Comparison of ENCODE assay signal across 8 mouse cellular contexts in the genomic region with DNA sequence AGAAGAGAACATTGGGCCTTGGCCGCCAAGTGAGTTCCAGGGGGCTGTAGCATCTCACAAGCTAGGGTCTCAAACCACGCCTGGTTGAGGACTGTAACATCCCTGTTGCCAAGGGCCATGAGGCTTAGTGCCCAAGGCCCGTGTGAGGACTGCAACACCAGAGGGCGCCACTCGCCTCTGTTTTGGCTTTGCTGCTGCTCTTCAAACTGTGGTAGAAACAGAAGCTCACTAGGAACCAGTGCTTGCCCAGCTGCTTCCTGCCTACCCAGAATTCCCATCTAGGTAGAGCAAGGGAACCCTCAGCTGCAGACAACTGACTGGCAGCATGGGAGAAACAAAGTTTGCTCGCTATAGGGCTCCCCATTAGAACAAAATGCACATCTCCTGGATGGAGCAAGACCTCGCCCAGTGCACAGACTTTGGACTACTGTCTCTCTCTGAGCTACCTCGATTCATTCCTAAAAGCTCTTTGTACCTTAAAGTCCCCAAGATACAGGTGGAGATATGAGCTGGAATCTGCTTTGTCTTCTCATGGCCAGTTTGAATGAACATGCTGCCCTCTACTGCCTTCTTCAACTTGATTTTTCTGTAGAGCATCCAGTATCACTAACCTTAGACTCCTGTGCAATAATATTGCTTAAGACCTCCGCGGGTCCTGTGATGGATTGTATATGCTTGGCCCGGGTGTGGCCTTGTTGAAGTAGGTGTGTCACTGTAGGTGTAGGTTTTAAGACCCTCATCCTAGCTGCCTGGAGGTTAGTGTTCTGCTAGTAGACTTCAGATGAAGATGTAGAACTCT. TPM values are rescaled to one million over a fixed set of nuclear protein-coding genes. Genes with fewer than 3 reads are reported as not detected.
DNase-seq lines count a peak whose midpoint lies in the region; ATAC-seq and TF ChIP-seq lines count a peak whose summit lies in the region.

No protein-coding gene starts in this region.

- no peaks in the 10 kb centered on the region for H3K9me3 ChIP-seq in liver, embryonic 16.5 days (replicated peaks; ENCODE audit: control insufficient read depth, low read length)
- H3K9me3 ChIP-seq in midbrain, embryonic 15.5 days, result no peaks in the 10 kb centered on the region

- peak; percentile 79 for TF ChIP-seq CTCF in kidney, adult 2 months (conservative IDR thresholded peaks at IDR 0.05; ENCODE audit: insufficient read depth, insufficient read length, low read depth, low read length)

- 0 out of 2 replicates have a peak, but pooled peaks have one; percentile 30 for ATAC-seq in liver, embryonic 16.5 days (ENCODE audit: low read depth)
- ATAC-seq in midbrain, embryonic 15.5 days (replicated peaks), result no peak

- DNase-seq in right cerebral cortex, adult 18-20 months, result peak; percentile 32
- no peak for DNase-seq in right cerebral cortex, postnatal 25 days
- peak; percentile 90 for DNase-seq in ZHBTc4 (ENCODE audit: low read depth, low spot score)
- DNase-seq in embryo, embryonic 11 days, result peak; percentile 63
- DNase-seq in kidney, adult 2 months, result peak; percentile 49
- DNase-seq in spleen, adult 12 weeks (ENCODE audit: low spot score), result peak; percentile 50

- H3K4me2 ChIP-seq in liver, embryonic 16.5 days (ENCODE audit: low read depth, low read length), result no peak overlapping the region
- H3K4me2 ChIP-seq in midbrain, embryonic 15.5 days, result no peak overlapping the region

- H3K27ac ChIP-seq in kidney, adult 2 months (ENCODE audit: insufficient read depth, low read depth, low read length), result no peak overlapping the region
- H3K27ac ChIP-seq in liver, embryonic 16.5 days (ENCODE audit: low read length), result no peak overlapping the region
- no peak overlapping the region for H3K27ac ChIP-seq in midbrain, embryonic 15.5 days

- no peak overlapping the region for H3K9ac ChIP-seq in liver, embryonic 16.5 days (ENCODE audit: low read depth, low read length)
- H3K9ac ChIP-seq in midbrain, embryonic 15.5 days, result no peak overlapping the region

- H3K4me3 ChIP-seq in kidney, adult 2 months (ENCODE audit: insufficient read depth, low read depth, low read length), result no peak overlapping the region
- H3K4me3 ChIP-seq in liver, embryonic 16.5 days (ENCODE audit: low read depth, low read length), result no peak overlapping the region
- no peak overlapping the region for H3K4me3 ChIP-seq in midbrain, embryonic 15.5 days

- H3K4me1 ChIP-seq in kidney, adult 2 months (ENCODE audit: control insufficient read depth, insufficient read depth, low read length), result no peaks in the 10 kb centered on the region
- peaks cover 2% of the 10 kb centered on the region; the same call in 1 of the 2 replicates for H3K4me1 ChIP-seq in liver, embryonic 16.5 days (ENCODE audit: control insufficient read depth, low read depth, low read length)
- no peaks in the 10 kb centered on the region for H3K4me1 ChIP-seq in midbrain, embryonic 15.5 days

- TF ChIP-seq POLR2A in kidney, adult 2 months (IDR thresholded peaks at IDR 0.05; ENCODE audit: low read depth, low read length), result no peak

- 71% methylated on average over 11 of the region's 11 CpGs for WGBS in kidney, adult 2 months
- 51% methylated on average over 11 of the region's 11 CpGs for WGBS in liver, embryonic 16.5 days (ENCODE audit: insufficient replicate concordance)
- 70% methylated on average over 11 of the region's 11 CpGs for WGBS in midbrain, embryonic 15.5 days

- no peaks in the 10 kb centered on the region; the same call in 1 of the 2 replicates for H3K36me3 ChIP-seq in kidney, adult 2 months (ENCODE audit: control insufficient read depth, insufficient read depth, low read length)
- no peaks in the 10 kb centered on the region for H3K36me3 ChIP-seq in liver, embryonic 16.5 days (ENCODE audit: control insufficient read depth, insufficient read depth)
- H3K36me3 ChIP-seq in midbrain, embryonic 15.5 days (replicated peaks), result no peaks in the 10 kb centered on the region

- no peaks in the 10 kb centered on the region for H3K27me3 ChIP-seq in kidney, adult 2 months (replicated peaks; ENCODE audit: control insufficient read depth, insufficient read depth, low read length)
- no peaks in the 10 kb centered on the region for H3K27me3 ChIP-seq in liver, embryonic 16.5 days (ENCODE audit: control insufficient read depth, insufficient read depth, low read depth, low read length)
- no peaks in the 10 kb centered on the region for H3K27me3 ChIP-seq in midbrain, embryonic 15.5 days (replicated peaks)

RNA-seq across cellular contexts. Expression of a gene that starts 52.7 kb away (rescaled TPM):
- 28.5 and 30.1 TPM in 2 replicates for polyA plus RNA-seq in kidney, adult 2 months (2012; rRNA removed)
- polyA plus RNA-seq in liver, embryonic 16.5 days (2015; fragmentation: Nextera tagmentation; extraction: Ambion mirVana), result 5.2 and 7.7 TPM in 2 replicates
- polyA plus RNA-seq in midbrain, embryonic 15.5 days (2015; fragmentation: Nextera tagmentation; extraction: Ambion mirVana), result 3.7 and 4.5 TPM in 2 replicates
